Mouse (Mus musculus): ENCODE results near the gene Slc25a42. TPM values are rescaled to one million over a fixed set of nuclear protein-coding genes. Genes with fewer than 3 reads are reported as not detected.

Gene Slc25a42
- total and polyA plus RNA-seq, 3 experiments = 0.63 to 3.0 (median 2.9) TPM

DNA sequence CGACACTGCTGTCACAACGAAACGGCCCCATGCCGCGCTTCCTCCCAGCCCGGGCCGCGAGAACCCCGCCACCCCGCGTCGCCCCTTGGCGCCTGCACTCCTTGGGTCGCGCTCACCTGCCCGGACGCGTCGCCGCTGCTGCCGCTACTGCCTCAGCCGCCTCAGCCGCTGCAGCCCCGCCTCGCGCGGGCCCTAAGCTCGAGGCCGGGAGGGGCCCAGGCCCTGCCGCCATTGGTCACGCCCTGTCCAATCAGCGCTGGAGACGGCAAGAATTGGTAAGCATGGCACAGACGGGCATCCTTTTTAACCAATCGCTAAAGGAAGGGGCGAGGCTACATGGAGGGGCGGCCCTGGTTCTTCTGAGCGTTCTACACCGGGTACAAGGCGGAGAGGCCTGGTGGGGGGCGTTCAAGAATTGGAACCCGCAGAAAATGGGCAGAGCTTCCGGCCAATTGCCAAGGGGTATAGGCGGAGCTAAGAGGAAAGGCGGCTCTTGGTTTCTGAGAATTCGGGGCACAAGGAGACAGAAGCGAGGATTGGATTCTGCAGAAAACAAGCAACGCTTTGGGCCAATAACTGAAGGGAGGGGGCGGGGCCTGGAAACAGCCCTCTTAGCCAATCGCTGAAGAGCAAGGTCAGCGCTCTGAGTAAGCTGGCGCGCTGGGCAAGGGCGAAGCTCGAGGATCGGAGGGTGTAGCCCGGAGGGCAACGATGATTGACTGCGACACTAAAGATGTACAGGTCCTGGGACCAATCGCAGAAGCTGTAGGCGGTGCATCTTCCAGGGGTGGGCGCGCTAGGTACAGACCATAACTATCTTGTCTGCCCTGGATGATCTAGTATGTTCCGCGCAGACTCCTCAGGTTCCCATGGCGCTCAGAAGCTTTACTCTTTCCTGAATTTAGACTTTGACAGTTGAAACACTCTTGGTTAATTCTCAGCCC is at the start of gene Slc25a42 (continued):
- TF ChIP-seq E2F4 (IDR thresholded peaks at IDR 0.05; ENCODE audit: insufficient replicate concordance, low read depth, low read length) (0 out of 2 replicates have a peak, but pooled peaks have one; percentile 70), ZNF384 (IDR thresholded peaks at IDR 0.05; ENCODE audit: low read depth, low read length) (no peak)

GRCm38 (mm10) chr8:70259043-70259442 is 46.9 kb upstream of the Slc25a42 start:
- TF ChIP-seq UBTF (IDR thresholded peaks at IDR 0.05; ENCODE audit: low read depth, low read length) (no peak), PAX5 (IDR thresholded peaks at IDR 0.05; ENCODE audit: low read length) (no peak), KAT2A (IDR thresholded peaks at IDR 0.05; ENCODE audit: insufficient replicate concordance, low read length) (no peak), POLR2AphosphoS2 (IDR thresholded peaks at IDR 0.05; ENCODE audit: low read depth, low read length) (no peak), USF1 (IDR thresholded peaks at IDR 0.05; ENCODE audit: low read depth, low read length) (no peak), MXI1 (IDR thresholded peaks at IDR 0.05; ENCODE audit: low read depth, low read length) (no peak), ZKSCAN1 (IDR thresholded peaks at IDR 0.05; ENCODE audit: borderline replicate concordance, low read depth, low read length) (no peak), JUN (IDR thresholded peaks at IDR 0.05; ENCODE audit: insufficient read depth, low read depth, low read length) (no peak), ETS1 (conservative IDR thresholded peaks at IDR 0.05; ENCODE audit: low read depth, low read length) (no peak), E2F4 (IDR thresholded peaks at IDR 0.05; ENCODE audit: insufficient replicate concordance, low read depth, low read length) (no peak), SIN3A (IDR thresholded peaks at IDR 0.05; ENCODE audit: low read length) (no peak), HCFC1 (IDR thresholded peaks at IDR 0.05; ENCODE audit: low read depth, low read length) (no peak), MAZ (IDR thresholded peaks at IDR 0.05; ENCODE audit: low read depth, low read length) (no peak), CTCF (conservative IDR thresholded peaks at IDR 0.05 in 1 of 2, IDR thresholded peaks at IDR 0.05 in 1 of 2; ENCODE audit: low read depth in 2 of 2, low read length in 2 of 2) (no peak), RCOR1 (conservative IDR thresholded peaks at IDR 0.05; ENCODE audit: low read depth, low read length) (no peak), ELF1 (IDR thresholded peaks at IDR 0.05; ENCODE audit: low read depth, low read length) (no peak), NRF1 (IDR thresholded peaks at IDR 0.05; ENCODE audit: low read depth, low read length) (no peak), GABPA (IDR thresholded peaks at IDR 0.05; ENCODE audit: insufficient replicate concordance, low read depth, low read length) (no peak), EP300 (IDR thresholded peaks at IDR 0.05; ENCODE audit: low read length) (no peak)
- no peak for DNase-seq (ENCODE audit: extremely low read depth)
- Histone ChIP-seq H3K27ac (ENCODE audit: insufficient read depth, low read depth) (no peak overlapping the region), H3K4me1 (ENCODE audit: control insufficient read depth in 1 of 2, insufficient read depth in 2 of 2) (0 out of 4 replicates have a peak, but pooled peaks cover 0 to 2% of the 10 kb centered on the region in 2 experiments), H3K9me3 (replicated peaks; ENCODE audit: low read length) (no peaks in the 10 kb centered on the region), H3K36me3 (replicated peaks in 1 of 2; ENCODE audit: control insufficient read depth in 1 of 2, insufficient read depth in 1 of 2, low read length in 1 of 2) (peaks cover 86 to 98% of the 10 kb centered on the region in 2 experiments), H3K4me2 (ENCODE audit: insufficient read depth, low read depth, poor library complexity, severe bottlenecking) (no peak overlapping the region), H3K9ac (ENCODE audit: insufficient read depth, low read depth) (no peak overlapping the region), H3K27me3 (replicated peaks) (no peaks in the 10 kb centered on the region), H3K4me3 (replicated peaks in 1 of 3; ENCODE audit: low read depth in 2 of 3, low read length in 2 of 3, poor library complexity in 1 of 3) (no peak overlapping the region), H3K79me2 (replicated peaks; ENCODE audit: control insufficient read depth, extremely low read depth, insufficient read depth, poor library complexity, severe bottlenecking) (no peaks in the 10 kb centered on the region)
- in situ Hi-C loops (cut with MboI; ENCODE audit: low pct_ligation_motif_present, low pct_unique_long_range_greater_than_20kb, low sequenced_read_pairs) = no loop called here
- dilution Hi-C loops (cut with MboI; ENCODE audit: extremely low pct_ligation_motif_present, extremely low pct_unique_long_range_greater_than_20kb, low sequenced_read_pairs) = no loop called here

Measured in CH12.LX (cell line).